Mouse (Mus musculus): ENCODE results near the gene Mllt10. TPM values are rescaled to one million over a fixed set of nuclear protein-coding genes. Genes with fewer than 3 reads are reported as not detected.
A peak's percentile ranks its signal among the peaks of the same experiment; 100 is the strongest.

The Mllt10 gene
- polyA plus RNA-seq, 1 experiment, result 433 TPM

- Histone ChIP-seq H3K27ac (ENCODE audit: insufficient read depth, low read depth, low read length) (no peak overlapping the region), H3K4me1 (ENCODE audit: control insufficient read depth, insufficient read depth, low read length) (peaks cover 6% of the 10 kb centered on the region; the same call in 1 of the 2 replicates), H3K4me3 (ENCODE audit: insufficient read depth, low read depth, low read length) (no peak overlapping the region)
- 86% methylated on average over 27 of the region's 27 CpGs for WGBS
- no peak for TF ChIP-seq CTCF (IDR thresholded peaks at IDR 0.05; ENCODE audit: insufficient read depth, low read depth, low read length)
- no peak for TF ChIP-seq POLR2A (IDR thresholded peaks at IDR 0.05; ENCODE audit: insufficient read depth, low read depth, low read length)
Measured at GRCm38 (mm10) chr2:18040347-18041160, 14.5 kb upstream of the Mllt10 start.

- H3K4me3 ChIP-seq (ENCODE audit: insufficient read depth, low read depth, low read length), result no peak overlapping the region
- no peak for TF ChIP-seq POLR2A (IDR thresholded peaks at IDR 0.05; ENCODE audit: insufficient read depth, low read depth, low read length)
- no peak for TF ChIP-seq CTCF (IDR thresholded peaks at IDR 0.05; ENCODE audit: insufficient read depth, low read depth, low read length)
- peaks cover 6% of the 10 kb centered on the region; the same call in 1 of the 2 replicates for H3K4me1 ChIP-seq (ENCODE audit: control insufficient read depth, insufficient read depth, low read length)
- H3K27ac ChIP-seq (ENCODE audit: insufficient read depth, low read depth, low read length), result peak overlapping the region; percentile 48; the same call in 1 of the 2 replicates
- WGBS, result 75% methylated on average over 14 of the region's 14 CpGs
Measured at GRCm38 (mm10) chr2:18041199-18041885, 13.7 kb upstream of the Mllt10 start.

GRCm38 (mm10) chr2:18045143-18045780, 9.8 kb upstream of the Mllt10 start:
- Histone ChIP-seq H3K27ac (ENCODE audit: insufficient read depth, low read depth, low read length) (no peak overlapping the region), H3K4me1 (ENCODE audit: control insufficient read depth, insufficient read depth, low read length) (peaks cover 4% of the 10 kb centered on the region; the same call in 1 of the 2 replicates)

GRCm38 (mm10) chr2:18045781-18046181, 9.3 kb upstream of the Mllt10 start:
- TF ChIP-seq CTCF (IDR thresholded peaks at IDR 0.05; ENCODE audit: insufficient read depth, low read depth, low read length) (no peak), POLR2A (IDR thresholded peaks at IDR 0.05; ENCODE audit: insufficient read depth, low read depth, low read length) (no peak)
- H3K4me3 ChIP-seq (ENCODE audit: insufficient read depth, low read depth, low read length), result peak overlapping the region; percentile 25; the same call in 1 of the 2 replicates
- 57% methylated on average over 6 of the region's 6 CpGs for WGBS
- H3K27ac ChIP-seq (ENCODE audit: insufficient read depth, low read depth, low read length), result 0 out of 2 replicates have a peak overlapping the region, but pooled peaks have one; percentile 93
- H3K4me1 ChIP-seq (ENCODE audit: control insufficient read depth, insufficient read depth, low read length), result peaks cover 4% of the 10 kb centered on the region; the same call in 1 of the 2 replicates

More at GRCm38 (mm10) chr2:18045143-18045780, 9.8 kb upstream of the Mllt10 start:
- TF ChIP-seq POLR2A (IDR thresholded peaks at IDR 0.05; ENCODE audit: insufficient read depth, low read depth, low read length), result no peak
- TF ChIP-seq CTCF (IDR thresholded peaks at IDR 0.05; ENCODE audit: insufficient read depth, low read depth, low read length), result no peak
- H3K4me3 ChIP-seq (ENCODE audit: insufficient read depth, low read depth, low read length), result no peak overlapping the region
- WGBS, result 59% methylated on average over 7 of the region's 7 CpGs

- Histone ChIP-seq H3K4me1 (ENCODE audit: control insufficient read depth, insufficient read depth, low read length) (peaks cover 4% of the 10 kb centered on the region; the same call in 1 of the 2 replicates), H3K4me3 (ENCODE audit: insufficient read depth, low read depth, low read length) (peak overlapping the region; percentile 25; the same call in 1 of the 2 replicates), H3K27ac (ENCODE audit: insufficient read depth, low read depth, low read length) (peak overlapping the region; percentile 93)
- TF ChIP-seq CTCF (IDR thresholded peaks at IDR 0.05; ENCODE audit: insufficient read depth, low read depth, low read length) (no peak), POLR2A (IDR thresholded peaks at IDR 0.05; ENCODE audit: insufficient read depth, low read depth, low read length) (no peak)
- WGBS, result 10% methylated on average over 4 of the region's 4 CpGs
Measured at GRCm38 (mm10) chr2:18046186-18046585, 8.9 kb upstream of the Mllt10 start.

- peak overlapping the region; percentile 93 for H3K27ac ChIP-seq (ENCODE audit: insufficient read depth, low read depth, low read length)
- H3K4me1 ChIP-seq (ENCODE audit: control insufficient read depth, insufficient read depth, low read length), result peaks cover 4% of the 10 kb centered on the region; the same call in 1 of the 2 replicates
- peak overlapping the region; percentile 62 for H3K4me3 ChIP-seq (ENCODE audit: insufficient read depth, low read depth, low read length)
- TF ChIP-seq CTCF (IDR thresholded peaks at IDR 0.05; ENCODE audit: insufficient read depth, low read depth, low read length), result no peak
- TF ChIP-seq POLR2A (IDR thresholded peaks at IDR 0.05; ENCODE audit: insufficient read depth, low read depth, low read length), result no peak
- WGBS, result under 1% methylated on average over 64 of the region's 64 CpGs
Measured at GRCm38 (mm10) chr2:18046758-18047645, 8.0 kb upstream of the Mllt10 start.

GRCm38 (mm10) chr2:18047646-18048452, 7.2 kb upstream of the Mllt10 start:
- under 1% methylated on average over 68 of the region's 70 CpGs for WGBS
- peak overlapping the region; percentile 62 for H3K4me3 ChIP-seq (ENCODE audit: insufficient read depth, low read depth, low read length)
- H3K4me1 ChIP-seq (ENCODE audit: control insufficient read depth, insufficient read depth, low read length), result peaks cover 4% of the 10 kb centered on the region; the same call in 1 of the 2 replicates
- TF ChIP-seq CTCF (IDR thresholded peaks at IDR 0.05; ENCODE audit: insufficient read depth, low read depth, low read length) (no peak), POLR2A (IDR thresholded peaks at IDR 0.05; ENCODE audit: insufficient read depth, low read depth, low read length) (no peak)
- H3K27ac ChIP-seq (ENCODE audit: insufficient read depth, low read depth, low read length), result peak overlapping the region; percentile 93
